10 mouse cellular contexts compared by ENCODE assay signal in genomic region chr2:121587523-121588308, GRCm38 (mm10).
DNase-seq lines count a peak whose midpoint lies in the region; ATAC-seq and TF ChIP-seq lines count a peak whose summit lies in the region.
"Had no signal": no experiment of that assay in that cellular context is flagged by ENCODE, and none has a peak within 500 bp of the region (broad histone marks: within the 10 kb centered on the region; RNA-seq: fewer than 3 reads in every experiment).

No protein-coding gene starts in this region.

- no peaks in the 10 kb centered on the region for H3K27me3 ChIP-seq in heart, embryonic 14.5 days (ENCODE audit: control insufficient read depth, insufficient read depth, low read length)
- no peaks in the 10 kb centered on the region for H3K27me3 ChIP-seq in forebrain, postnatal 0 days (ENCODE audit: insufficient read depth, low read length)
- H3K27me3 ChIP-seq: Patski had no signal

- no peak overlapping the region for H3K4me3 ChIP-seq in heart, embryonic 14.5 days (ENCODE audit: control insufficient read depth in 1 of 2, insufficient read depth in 1 of 2, low read depth in 1 of 2, low read length in 2 of 2)
- no peak overlapping the region for H3K4me3 ChIP-seq in forebrain, postnatal 0 days (ENCODE audit: low read depth, low read length)
- H3K4me3 ChIP-seq: liver, embryonic 15.5 days had no signal

- WGBS in heart, embryonic 14.5 days, result 29% methylated on average over 12 of the region's 12 CpGs
- 29% methylated on average over 12 of the region's 12 CpGs for WGBS in forebrain, postnatal 0 days

- TF ChIP-seq CTCF in forebrain, postnatal 0 days (IDR thresholded peaks at IDR 0.05; ENCODE audit: low read depth), result no peak

- no peak for DNase-seq in heart, adult 9 months (ENCODE audit: low spot score in 2 of 2)
- DNase-seq in cerebellum, adult 18-20 months, result peak; percentile 66 to 69
- no peak for DNase-seq in forebrain, postnatal 0 days
- DNase-seq in lung, postnatal 4 days, result peak; percentile 28 to 61
- DNase-seq in left cerebral cortex, adult 11 months (ENCODE audit: low spot score), result no peak
- DNase-seq in spleen, adult 12 weeks (ENCODE audit: low spot score), result no peak
- no peak for DNase-seq in left cerebral cortex, adult 8-10 months (ENCODE audit: low spot score in 2 of 2)

- peak overlapping the region; percentile 14 to 58 for H3K27ac ChIP-seq in heart, embryonic 14.5 days (replicated peaks in 1 of 2; ENCODE audit: control insufficient read depth in 1 of 2, insufficient read depth in 1 of 2, low read depth in 2 of 2, low read length in 2 of 2)
- H3K27ac ChIP-seq in forebrain, postnatal 0 days (ENCODE audit: low read depth, low read length), result no peak overlapping the region
- H3K27ac ChIP-seq: liver, embryonic 15.5 days had no signal

- no peak for ATAC-seq in heart, embryonic 14.5 days (ENCODE audit: insufficient number of reproducible peaks, insufficient read depth, low FRiP score, low read depth)
- peak; percentile 36; the same call in 1 of the 2 replicates for ATAC-seq in forebrain, postnatal 0 days
- ATAC-seq: Patski had no signal

- H3K4me1 ChIP-seq in heart, embryonic 14.5 days (ENCODE audit: control insufficient read depth in 2 of 2, insufficient read depth in 2 of 2, low read length in 2 of 2), result peaks cover 15 to 20% of the 10 kb centered on the region in 2 experiments
- H3K4me1 ChIP-seq in forebrain, postnatal 0 days (ENCODE audit: insufficient read depth), result peaks cover 3% of the 10 kb centered on the region

- H3K9ac ChIP-seq in heart, embryonic 14.5 days (ENCODE audit: low read length), result no peak overlapping the region
- no peak overlapping the region for H3K9ac ChIP-seq in forebrain, postnatal 0 days
- H3K9ac ChIP-seq: liver, embryonic 15.5 days had no signal

- no peaks in the 10 kb centered on the region for H3K36me3 ChIP-seq in heart, embryonic 14.5 days (ENCODE audit: control insufficient read depth, insufficient read depth, low read length)
- H3K36me3 ChIP-seq in forebrain, postnatal 0 days (ENCODE audit: insufficient read depth), result peaks cover 4% of the 10 kb centered on the region
- H3K36me3 ChIP-seq: liver, embryonic 15.5 days had no signal

- H3K4me2 ChIP-seq in heart, embryonic 14.5 days (ENCODE audit: low read length), result peak overlapping the region; percentile 24
- H3K4me2 ChIP-seq in forebrain, postnatal 0 days (ENCODE audit: low read depth), result no peak overlapping the region
- H3K4me2 ChIP-seq: liver, embryonic 15.5 days had no signal

- H3K9me3 ChIP-seq in heart, embryonic 14.5 days (ENCODE audit: control insufficient read depth, low read length), result no peaks in the 10 kb centered on the region
- H3K9me3 ChIP-seq in forebrain, postnatal 0 days (ENCODE audit: low read length), result no peaks in the 10 kb centered on the region
- H3K9me3 ChIP-seq: liver, embryonic 15.5 days had no signal

Comparison
In these comparisons a context has a peak if more than half of its experiments do, and no peak if none do; other contexts are left out.
1. DNase-seq: peak in cerebellum, adult 18-20 months (2 of 2) and lung, postnatal 4 days (2 of 2); none in heart, adult 9 months (0 of 2), forebrain, postnatal 0 days (single experiment), left cerebral cortex, adult 11 months (single experiment), spleen, adult 12 weeks (single experiment) and left cerebral cortex, adult 8-10 months (0 of 2).